Mouse (Mus musculus) heart, embryonic 11.5 days (tissue): Measurements from ENCODE around the gene Rnf123. TPM values are rescaled to one million over a fixed set of nuclear protein-coding genes. Genes with fewer than 3 reads are reported as not detected.

Experiments
- ATAC-seq: fragments of 200-750 bp; cut with Nextera tagmentation; replicated peaks from 2 replicates; pipeline ENCODE4 v1.8.0; 2017; ENCODE audit warnings: moderate library complexity; ENCODE audit not compliant: insufficient number of reproducible peaks, low FRiP score, low TSS enrichment
- H3K27ac ChIP-seq: fragments of 300-500 bp; sonication (generic); 2 replicates; pipeline ENCODE4 v1.5.1; 2014; ENCODE audit warnings: mild to moderate bottlenecking, low read depth, low read length
- H3K27me3 ChIP-seq: fragments of 300-500 bp; sonication (generic); 2 replicates; pipeline ENCODE4 v1.6.1; 2014; ENCODE audit warnings: mild to moderate bottlenecking, low read length, mixed read lengths; ENCODE audit not compliant: control insufficient read depth, insufficient read depth
- H3K36me3 ChIP-seq: fragments of 300-500 bp; sonication (generic); 2 replicates; pipeline ENCODE4 v1.6.1; 2014; ENCODE audit warnings: mild to moderate bottlenecking, low read length, moderate library complexity, mixed read lengths; ENCODE audit not compliant: control insufficient read depth, insufficient read depth
- H3K4me1 ChIP-seq: fragments of 300-500 bp; sonication (generic); 2 replicates; pipeline ENCODE4 v1.6.1; 2014; ENCODE audit warnings: low read length; ENCODE audit not compliant: control insufficient read depth, insufficient read depth
- H3K4me2 ChIP-seq: fragments of 300-500 bp; sonication (generic); 2 replicates; pipeline ENCODE4 v1.6.1; 2014; ENCODE audit warnings: mild to moderate bottlenecking, moderate library complexity
- H3K4me3 ChIP-seq: fragments of 300-500 bp; sonication (generic); 2 replicates; pipeline ENCODE4 v1.5.1; 2014; ENCODE audit warnings: low read depth, low read length
- H3K9ac ChIP-seq: fragments of 300-500 bp; sonication (generic); 2 replicates; pipeline ENCODE4 v1.6.1; 2014; ENCODE audit warnings: mild to moderate bottlenecking, low read depth, low read length, moderate library complexity
- H3K9me3 ChIP-seq: fragments of 300-500 bp; sonication (generic); replicated peaks from 2 replicates; pipeline ENCODE4 v1.6.1; 2016; ENCODE audit warnings: low read length; ENCODE audit not compliant: control insufficient read depth
- WGBS: fragments of 180-500 bp; shearing (Covaris S2); extraction: QIAGEN DNeasy Blood & Tissue Kit; methylation state at CpG from one replicate; pipeline ENCODE4 v1.1.7; 2014; ENCODE audit not compliant: insufficient replicate concordance; 5-methylcytosine and 5-hydroxymethylcytosine counted together
- polyA plus RNA-seq: library from polyadenylated mRNA; unstranded; fragments of >200 nt; fragmentation: Nextera tagmentation; extraction: Ambion mirVana; gene quantifications from 2 replicates; pipeline ENCODE4 v1.2.1, GENCODE M21; 2014

Gene Rnf123
- polyA plus RNA-seq, 1 experiment from 2014 or later: 23.4 TPM

GRCm38 (mm10) chr9:108094998-108095411 is 11.9 kb upstream of the Rnf123 start:
- under 1% methylated on average over 16 of the region's 16 CpGs for WGBS
- Histone ChIP-seq H3K27me3 (no peaks in the 10 kb centered on the region), H3K4me1 (peaks cover 24% of the 10 kb centered on the region; the same call in 1 of the 2 replicates), H3K4me3 (peak overlapping the region; percentile 91), H3K9me3 (no peaks in the 10 kb centered on the region), H3K9ac (peak overlapping the region; percentile 91), H3K36me3 (peaks cover 14% of the 10 kb centered on the region), H3K4me2 (peak overlapping the region; percentile 96), H3K27ac (peak overlapping the region; percentile 68)
- peak; percentile 80 for ATAC-seq

- Histone ChIP-seq H3K9me3 (no peaks in the 10 kb centered on the region), H3K4me2 (peak within 1 kb of the TSS; percentile 96), H3K27ac (peak within 1 kb of the TSS; percentile 68), H3K36me3 (peaks cover 17% of the 10 kb centered on the region), H3K4me3 (peak within 1 kb of the TSS; percentile 91), H3K9ac (peak within 1 kb of the TSS; percentile 91), H3K4me1 (peaks cover 24% of the 10 kb centered on the region; the same call in 1 of the 2 replicates), H3K27me3 (no peaks in the 10 kb centered on the region)
- ATAC-seq: peak; percentile 92
- under 1% methylated on average over 52 of the region's 52 CpGs for WGBS
These were observed 11.2 kb upstream of the Rnf123 start, which contains the start of gene Apeh for GRCm38 (mm10) chr9:108094184-108094941. Gene Apeh, minus strand, starts transcription at chr9:108094606.

- Histone ChIP-seq H3K27me3 (no peaks in the 10 kb centered on the region), H3K4me3 (peak overlapping the region; percentile 91), H3K4me2 (peak overlapping the region; percentile 96), H3K4me1 (peaks cover 24% of the 10 kb centered on the region; the same call in 1 of the 2 replicates), H3K9ac (peak overlapping the region; percentile 91), H3K36me3 (peaks cover 17% of the 10 kb centered on the region), H3K27ac (peak overlapping the region; percentile 68; the same call in 1 of the 2 replicates), H3K9me3 (no peaks in the 10 kb centered on the region)
- no peak for ATAC-seq
- WGBS: 63% methylated on average over 10 of the region's 10 CpGs
These were observed 10.4 kb upstream of the Rnf123 start for GRCm38 (mm10) chr9:108093586-108093985.

GRCm38 (mm10) chr9:108090611-108091120 is 7.5 kb upstream of the Rnf123 start:
- H3K4me2 ChIP-seq: no peak overlapping the region
- no peaks in the 10 kb centered on the region for H3K27me3 ChIP-seq
- no peaks in the 10 kb centered on the region for H3K9me3 ChIP-seq
- WGBS: 91% methylated on average over 7 of the region's 7 CpGs
- no peak overlapping the region for H3K9ac ChIP-seq
- no peak for ATAC-seq
- no peak overlapping the region for H3K4me3 ChIP-seq
- peaks cover 10% of the 10 kb centered on the region; the same call in 1 of the 2 replicates for H3K4me1 ChIP-seq
- no peak overlapping the region for H3K27ac ChIP-seq
- H3K36me3 ChIP-seq: peaks cover 36% of the 10 kb centered on the region

GRCm38 (mm10) chr9:108085261-108085660 is 2.1 kb upstream of the Rnf123 start:
- no peaks in the 10 kb centered on the region for H3K9me3 ChIP-seq

GRCm38 (mm10) chr9:108083561-108083960 is 415 bp upstream of the Rnf123 start:
- H3K36me3 ChIP-seq: peaks cover 28% of the 10 kb centered on the region
- H3K27me3 ChIP-seq: peaks cover 38% of the 10 kb centered on the region
- H3K9ac ChIP-seq: no peak overlapping the region
- H3K4me3 ChIP-seq: no peak overlapping the region
- 39% methylated on average over 6 of the region's 6 CpGs for WGBS
- ATAC-seq: no peak
- H3K4me1 ChIP-seq: peaks cover 9% of the 10 kb centered on the region; the same call in 1 of the 2 replicates
- H3K27ac ChIP-seq: peak overlapping the region; percentile 70; the same call in 1 of the 2 replicates
- peak overlapping the region; percentile 48; the same call in 1 of the 2 replicates for H3K4me2 ChIP-seq
- no peaks in the 10 kb centered on the region for H3K9me3 ChIP-seq

More at GRCm38 (mm10) chr9:108085261-108085660, 2.1 kb upstream of the Rnf123 start:
- Histone ChIP-seq H3K4me3 (no peak overlapping the region), H3K27ac (peak overlapping the region; percentile 50), H3K27me3 (peaks cover 38% of the 10 kb centered on the region), H3K4me2 (no peak overlapping the region), H3K4me1 (peaks cover 5% of the 10 kb centered on the region; the same call in 1 of the 2 replicates), H3K36me3 (peaks cover 34% of the 10 kb centered on the region), H3K9ac (no peak overlapping the region)
- 92% methylated on average over 4 of the region's 4 CpGs for WGBS
- ATAC-seq: no peak

GRCm38 (mm10) chr9:108082549-108082948 is 597 bp downstream of the Rnf123 start:
- Histone ChIP-seq H3K27ac (no peak overlapping the region), H3K4me3 (peak overlapping the region; percentile 21; the same call in 1 of the 2 replicates), H3K27me3 (peaks cover 38% of the 10 kb centered on the region), H3K9me3 (no peaks in the 10 kb centered on the region), H3K9ac (peak overlapping the region; percentile 28; the same call in 1 of the 2 replicates), H3K36me3 (peaks cover 25% of the 10 kb centered on the region), H3K4me2 (peak overlapping the region; percentile 48), H3K4me1 (peaks cover 13% of the 10 kb centered on the region; the same call in 1 of the 2 replicates)
- ATAC-seq: no peak
- WGBS: 7% methylated on average over 19 of the region's 19 CpGs

GRCm38 (mm10) chr9:108080168-108080567 is 3.0 kb downstream of the Rnf123 start, which contains the start of gene Mst1:
Gene Mst1, plus strand, starts transcription at chr9:108080436.
- H3K9ac ChIP-seq: peak within 1 kb of the TSS; percentile 88
- H3K27me3 ChIP-seq: peaks cover 38% of the 10 kb centered on the region
- H3K4me1 ChIP-seq: peaks cover 13% of the 10 kb centered on the region; the same call in 1 of the 2 replicates
- H3K4me2 ChIP-seq: peak within 1 kb of the TSS; percentile 90
- H3K27ac ChIP-seq: peak within 1 kb of the TSS; percentile 92
- peak within 1 kb of the TSS; percentile 71 for H3K4me3 ChIP-seq
- peaks cover 4% of the 10 kb centered on the region for H3K36me3 ChIP-seq
- peak; percentile 73 for ATAC-seq
- no peaks in the 10 kb centered on the region for H3K9me3 ChIP-seq
- WGBS: 63% methylated on average over 5 of the region's 5 CpGs
